Mouse (Mus musculus) lung, postnatal 25 days (tissue): ENCODE measurements around the gene Sox30.

Experiments used
- DNase-seq: peaks from one replicate; pipeline ENCODE4 v3.0.0; 2022; ENCODE audit warnings: low spot score

Sox30 gene

GRCm38 (mm10) chr11:45979946-45980892 lies at the start of gene Sox30:
Sox30 (plus strand) TSS chr11:45980310.
- DNase-seq: peak; percentile 18

DNA sequence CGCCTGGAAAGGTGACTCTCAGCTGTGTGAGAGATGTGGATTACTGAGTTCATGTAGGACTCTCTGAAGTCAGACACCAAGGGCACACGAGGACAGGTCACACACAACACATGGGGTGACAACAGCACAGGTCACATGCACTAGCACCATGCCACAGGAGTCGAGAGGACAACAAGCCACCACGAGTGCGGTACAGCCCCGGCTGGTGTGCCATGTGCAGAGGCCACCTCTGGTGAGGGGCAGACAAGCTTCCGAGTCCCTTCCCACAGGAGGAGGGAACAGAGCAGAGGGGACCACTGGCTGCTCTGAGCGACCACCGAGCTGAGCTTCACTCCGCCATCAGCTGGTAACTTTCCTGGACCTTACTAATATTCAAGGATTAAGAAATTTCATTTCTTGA lies 47.3 kb upstream of the Sox30 start:
- DNase-seq: no peak

DNA sequence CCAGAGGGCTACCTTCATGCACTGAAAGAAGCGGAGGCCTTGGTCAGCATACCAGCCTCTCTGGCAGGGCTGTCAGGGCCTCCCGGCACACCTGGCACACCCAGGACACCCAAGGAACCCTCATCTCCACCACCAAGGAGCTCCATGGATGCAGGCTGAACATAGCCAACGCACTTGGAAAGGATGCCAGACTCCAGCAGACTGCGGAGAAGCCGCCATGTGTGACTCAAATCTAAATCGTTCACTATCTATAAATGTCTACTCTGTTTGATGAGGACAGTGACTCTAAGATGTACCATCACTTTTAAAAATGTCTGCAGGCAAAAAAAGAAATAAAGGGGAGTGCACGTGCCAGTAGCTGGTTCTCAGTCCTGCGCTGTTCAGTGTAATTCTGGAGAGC lies 42.6 kb upstream of the Sox30 start:
- no peak for DNase-seq

DNA sequence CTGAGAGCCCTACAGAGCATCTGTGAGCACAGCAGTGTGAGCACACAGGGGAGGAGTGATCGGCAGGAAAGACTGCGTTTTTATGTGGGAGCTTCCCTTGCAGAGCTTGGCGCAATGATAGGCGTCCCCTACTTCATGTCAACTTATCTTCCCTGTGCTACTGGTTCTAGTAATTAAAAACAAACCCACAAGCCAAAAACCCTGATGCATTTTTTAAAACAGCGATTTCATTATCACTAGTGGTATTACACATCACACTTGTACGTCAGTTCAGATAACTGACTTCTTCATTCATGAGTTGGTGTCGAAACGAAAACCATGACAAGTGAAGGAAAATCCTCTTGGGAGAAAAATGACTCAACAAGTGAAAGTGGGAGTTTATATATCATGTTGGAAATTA lies 41.2 kb upstream of the Sox30 start:
- no peak for DNase-seq

GRCm38 (mm10) chr11:45942281-45942680 lies 37.8 kb upstream of the Sox30 start:
- DNase-seq: no peak

DNA sequence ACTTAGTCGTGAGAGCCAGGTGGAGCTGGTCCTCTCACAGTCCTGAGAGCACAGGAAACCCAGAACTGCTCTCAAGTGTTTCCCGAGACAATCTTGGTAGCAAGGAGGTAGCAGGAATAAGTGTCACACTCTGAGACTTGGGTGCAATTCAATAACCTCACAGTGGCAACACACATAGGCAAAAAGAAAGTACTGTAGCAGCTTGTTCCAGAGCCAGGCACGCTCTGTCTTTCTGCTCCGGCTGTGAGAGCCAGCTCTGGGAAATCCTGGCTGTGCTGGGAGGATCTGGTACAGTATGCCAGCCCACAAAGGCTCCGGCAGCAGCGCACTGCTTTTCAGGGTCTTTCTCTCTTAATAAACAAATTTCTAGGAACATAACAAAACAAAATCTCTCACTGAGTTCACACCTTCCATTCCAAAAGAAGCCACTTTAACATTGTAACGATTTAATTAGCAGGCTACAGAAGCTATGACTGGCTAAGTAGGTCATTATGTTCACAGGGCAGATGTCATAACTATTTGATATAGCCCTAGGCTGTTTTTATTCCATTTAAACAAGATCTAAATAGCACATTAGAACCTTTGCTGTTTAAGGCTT lies 36.9 kb upstream of the Sox30 start:
- no peak for DNase-seq

- DNase-seq: no peak
Measured at GRCm38 (mm10) chr11:45943891-45944642, 36.0 kb upstream of the Sox30 start.

DNA sequence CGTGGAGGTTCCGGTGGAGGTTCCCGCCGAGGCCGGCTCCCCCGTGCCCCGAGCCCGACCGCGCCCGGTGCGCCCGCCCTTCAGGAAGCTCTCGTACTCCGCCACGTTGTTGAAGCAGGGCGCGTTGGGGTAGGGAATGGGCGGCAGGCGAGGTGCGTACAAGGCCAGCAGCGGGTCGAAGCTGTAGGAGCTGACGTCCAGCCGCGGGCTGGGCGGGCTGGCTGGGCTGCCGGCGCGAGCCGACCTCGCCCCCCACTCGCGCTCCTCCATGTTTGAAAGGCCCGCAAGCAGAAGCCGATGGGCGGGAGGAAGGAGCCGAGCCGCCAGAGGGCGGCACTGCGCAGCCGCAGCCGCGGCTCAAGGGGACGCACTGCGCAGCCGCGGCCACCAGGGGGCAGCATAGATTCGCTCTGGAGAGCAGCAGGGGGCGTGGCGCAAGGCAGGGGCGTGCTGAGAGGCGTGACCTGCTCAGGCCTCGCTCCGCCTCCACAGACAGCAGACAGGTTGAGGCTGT lies 35.4 kb upstream of the Sox30 start, which contains the start of gene Lsm11:
TSS of gene Lsm11 (minus strand) at position 293 of the 514 bp plus-strand sequence.
- DNase-seq: peak; percentile 95

DNA sequence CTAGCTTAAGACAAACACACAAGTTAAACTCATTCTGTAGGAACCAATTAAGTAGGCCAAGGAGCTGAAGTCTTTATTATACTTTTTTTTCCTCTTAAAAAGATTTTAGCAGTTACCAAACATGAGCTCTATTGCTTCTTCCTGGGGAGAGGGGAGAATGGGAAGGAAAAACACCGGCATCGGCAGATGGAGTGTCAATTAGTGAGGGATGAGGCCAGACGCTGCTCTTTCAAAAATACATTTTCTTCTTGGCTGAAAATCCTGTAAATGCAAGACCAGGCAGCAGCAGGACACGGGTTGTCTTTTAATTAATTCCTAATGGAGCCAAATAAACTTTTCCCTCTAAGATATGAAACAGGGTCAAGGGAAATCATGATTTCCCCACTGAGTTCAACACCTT lies 33.3 kb upstream of the Sox30 start:
- no peak for DNase-seq

- no peak for DNase-seq
Measured at GRCm38 (mm10) chr11:45947491-45947890, 32.6 kb upstream of the Sox30 start.

GRCm38 (mm10) chr11:45955127-45955627 lies 24.9 kb upstream of the Sox30 start, which contains the start of gene Thg1l:
Thg1l (minus strand) TSS chr11:45955494.
- peak; percentile 94 for DNase-seq

DNA sequence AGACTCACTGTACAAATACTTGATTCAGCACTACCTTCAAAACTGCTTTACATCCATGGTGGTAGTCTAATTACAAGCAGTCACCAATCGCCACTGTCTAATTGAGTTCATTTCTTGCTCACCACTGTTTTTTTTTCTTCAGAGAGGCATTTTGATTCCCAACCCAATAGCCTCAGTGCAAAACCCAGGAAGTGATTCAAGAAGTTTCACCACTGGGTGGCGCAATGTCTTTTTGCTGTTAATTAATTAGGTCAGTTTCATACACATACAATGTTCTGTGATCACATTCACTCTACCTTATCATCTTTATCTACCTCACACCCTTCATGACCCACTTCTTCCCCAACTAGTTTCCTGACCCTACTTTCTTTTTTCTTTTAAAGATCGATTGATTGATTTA lies 20.5 kb upstream of the Sox30 start:
- DNase-seq: no peak

- no peak for DNase-seq
Measured at GRCm38 (mm10) chr11:45960003-45960402, 20.1 kb upstream of the Sox30 start.

DNA sequence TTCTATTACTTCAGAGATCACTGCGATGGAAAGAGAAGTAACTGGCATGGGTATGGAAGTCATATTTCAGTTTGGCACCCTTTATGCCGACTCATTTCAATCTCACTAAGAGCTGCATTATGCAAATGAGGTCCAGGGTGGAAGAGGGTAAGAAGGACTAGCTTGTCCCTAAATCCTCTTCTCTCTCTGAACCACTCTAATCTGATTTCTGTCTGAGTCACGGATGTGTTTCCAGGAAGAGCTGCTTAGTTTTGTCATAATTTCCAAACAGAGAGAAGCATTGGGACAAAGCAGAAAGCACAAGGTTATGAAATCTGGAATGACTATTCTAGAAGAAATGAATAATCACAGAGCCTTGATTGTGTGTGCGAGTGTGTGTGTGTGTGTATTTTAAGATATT lies 13.2 kb upstream of the Sox30 start:
- DNase-seq: no peak

GRCm38 (mm10) chr11:45968466-45968865 lies 11.6 kb upstream of the Sox30 start:
- no peak for DNase-seq

GRCm38 (mm10) chr11:45973635-45974034 lies 6.5 kb upstream of the Sox30 start:
- DNase-seq: no peak

GRCm38 (mm10) chr11:45974466-45974865 lies 5.6 kb upstream of the Sox30 start:
- DNase-seq: no peak

GRCm38 (mm10) chr11:45976061-45976460 lies 4.0 kb upstream of the Sox30 start:
- DNase-seq: no peak

- DNase-seq: no peak
Measured at GRCm38 (mm10) chr11:45980893-45981253, 763 bp downstream of the Sox30 start.

DNA sequence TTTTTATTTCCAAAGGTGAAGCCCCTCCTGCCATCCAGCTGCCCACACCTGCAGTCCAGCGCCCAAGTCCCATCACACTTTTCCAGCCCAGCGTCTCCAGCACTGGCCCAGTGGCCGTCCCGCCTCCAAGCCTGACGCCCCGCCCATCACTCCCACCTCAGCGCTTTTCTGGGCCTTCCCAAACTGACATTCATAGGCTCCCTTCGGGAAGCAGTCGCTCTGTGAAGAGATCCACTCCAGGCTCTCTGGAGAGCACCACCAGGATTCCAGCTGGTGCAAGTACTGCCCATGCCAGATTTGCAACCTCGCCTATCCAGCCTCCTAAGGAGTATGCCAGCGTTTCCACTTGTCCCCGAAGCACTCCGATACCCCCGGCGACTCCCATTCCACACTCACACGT lies 11.5 kb downstream of the Sox30 start:
- peak; percentile 26 for DNase-seq

DNA sequence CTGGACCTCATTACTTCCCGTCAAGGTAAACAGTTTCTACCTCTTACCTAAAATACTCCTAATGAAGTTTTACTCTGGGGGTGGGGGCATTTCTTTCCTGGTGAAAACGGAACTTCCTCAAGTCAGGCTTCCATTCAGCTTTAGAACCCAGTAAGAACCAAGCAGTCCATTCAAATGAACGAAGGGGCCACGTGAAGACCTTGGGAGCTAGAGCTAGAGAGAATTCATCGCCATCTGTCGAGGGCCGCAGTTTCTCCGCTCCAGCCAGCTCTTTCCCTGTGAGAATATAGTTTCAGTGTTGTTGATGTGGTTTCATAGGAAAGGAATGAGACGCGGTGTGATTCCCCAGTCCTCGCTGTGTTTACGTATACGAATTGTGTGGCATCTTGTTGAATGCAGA lies 12.0 kb downstream of the Sox30 start:
- DNase-seq: no peak

GRCm38 (mm10) chr11:46016061-46016460 lies 36.0 kb downstream of the Sox30 start:
- peak; percentile 51 for DNase-seq
